Mouse (Mus musculus) G1E (cell line): ENCODE results near the gene Car8.

Source experiments
- CTCF ChIP-seq: IDR thresholded peaks from 2 replicates; pipeline ENCODE4 v1.5.1; 2012; ENCODE audit warnings: low read depth, low read length, inconsistent platforms, mixed read lengths
- POLR2AphosphoS5 ChIP-seq: IDR thresholded peaks from 2 replicates; pipeline ENCODE4 v1.6.1; 2012; ENCODE audit warnings: low read depth, low read length, inconsistent platforms; ENCODE audit not compliant: insufficient replicate concordance

- TF ChIP-seq CTCF (no peak), POLR2AphosphoS5 (no peak)
Observed at GRCm38 (mm10) chr4:8212873-8213569, 25.8 kb downstream of the Car8 start.
